Mouse (Mus musculus) spleen, postnatal 10 days (tissue): Measurements from ENCODE around the gene Esp6.
"Not testable (repeated sequence)": the region's sequence is repeated elsewhere in the genome, so short reads cannot be mapped to it uniquely, and the experiment has no call there.

Experiments
- DNase-seq, 2 experiments: peaks; one replicate each; pipeline ENCODE4 v3.0.0; 2021 to 2022; ENCODE audit warnings: low spot score in 2 of 2

The Esp6 gene

GRCm38 (mm10) chr17:40561207-40561606 lies at the start of gene Esp6:
TSS of gene Esp6 (plus strand) at chr17:40561507.
- DNase-seq: no peak

GRCm38 (mm10) chr17:40519818-40520217 lies 41.5 kb upstream of the Esp6 start, which contains the start of gene Esp8:
TSS of gene Esp8 (plus strand) at chr17:40520022.
- DNase-seq: no peak

DNA sequence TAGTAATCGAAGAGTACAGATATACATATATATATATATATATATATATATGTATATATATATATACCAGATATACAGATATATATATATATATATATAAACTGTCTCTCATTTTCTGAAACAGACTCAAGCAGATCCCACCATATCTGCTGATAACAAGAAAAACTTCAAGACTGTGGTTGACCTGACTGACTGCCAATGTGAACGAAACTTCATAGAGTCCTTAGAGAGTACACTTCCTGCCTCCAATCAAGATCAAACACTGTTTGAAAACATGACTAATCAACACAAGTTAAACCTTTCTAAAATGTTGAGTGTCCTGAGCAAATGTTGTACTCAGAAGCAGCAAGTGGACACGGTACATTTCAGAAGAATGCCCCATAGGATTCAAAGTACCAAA lies 31.5 kb upstream of the Esp6 start:
- DNase-seq: no peak

- DNase-seq: no peak
Observed at GRCm38 (mm10) chr17:40531147-40531546, 30.2 kb upstream of the Esp6 start.

DNA sequence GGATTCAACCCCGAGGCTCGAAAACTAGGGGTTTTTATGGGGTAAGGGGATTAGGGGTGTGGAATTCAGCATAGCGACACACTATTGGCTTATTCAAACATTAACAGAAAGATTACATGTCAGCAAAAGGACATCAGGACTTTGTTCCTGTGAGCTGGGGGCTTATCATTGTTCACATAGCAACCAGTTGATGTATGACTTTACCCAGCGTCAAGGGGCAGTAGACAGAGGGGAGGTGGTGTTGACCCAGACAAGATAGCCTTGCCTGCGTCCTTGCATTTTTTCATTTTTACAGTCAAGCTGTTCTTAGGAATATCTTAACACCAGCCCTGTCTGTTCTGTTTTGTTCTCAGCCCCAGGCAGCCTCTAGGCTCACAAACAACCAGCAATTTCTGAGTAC lies 14.3 kb upstream of the Esp6 start:
- not testable (repeated sequence) for DNase-seq

- DNase-seq: no peak
Observed at GRCm38 (mm10) chr17:40553470-40553869, 7.8 kb upstream of the Esp6 start.

DNA sequence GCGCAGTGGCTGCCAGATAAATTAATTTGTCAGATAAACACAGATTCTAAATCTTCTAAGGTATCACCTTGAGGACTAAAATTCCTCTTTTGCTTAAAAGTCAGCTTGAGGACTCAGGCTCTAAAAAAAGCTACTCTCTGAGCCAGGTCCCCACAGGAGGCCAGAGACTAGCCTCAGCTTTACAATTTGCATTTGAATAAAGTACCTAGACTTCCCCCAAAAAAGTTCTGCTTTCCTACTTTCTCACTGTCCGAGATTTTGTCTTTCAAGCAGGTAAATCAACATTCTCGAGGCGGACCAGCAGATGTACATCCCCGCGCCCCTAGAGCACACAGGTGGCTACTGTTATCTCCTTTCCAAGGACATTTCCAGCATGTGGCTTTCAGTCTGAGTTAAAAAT lies 22.6 kb downstream of the Esp6 start:
- DNase-seq: not testable (repeated sequence)

- DNase-seq: no peak
Observed at GRCm38 (mm10) chr17:40591297-40591696, 30.0 kb downstream of the Esp6 start.

- DNase-seq: no peak
Observed at GRCm38 (mm10) chr17:40598294-40598693, 37.0 kb downstream of the Esp6 start, which contains the start of gene Esp4. TSS of gene Esp4 (plus strand) at chr17:40598594.
